Mouse (Mus musculus): ENCODE data around the gene Pou2f1. TPM values are rescaled to one million over a fixed set of nuclear protein-coding genes. Genes with fewer than 3 reads are reported as not detected.
"Not testable (repeated sequence)": the region's sequence is repeated elsewhere in the genome, so short reads cannot be mapped to it uniquely, and the experiment has no call there.

The Pou2f1 gene
- total and polyA plus RNA-seq, 2 experiments from 2014 or later = 13.9 to 29.6 TPM

GRCm38 (mm10) chr1:166003181-166004022 lies 924 bp upstream of the Pou2f1 start:
- Histone ChIP-seq H3K4me1 (ENCODE audit: insufficient read depth, low read length) (0 out of 2 replicates have a peak, but pooled peaks cover 10% of the 10 kb centered on the region), H3K4me3 (ENCODE audit: low read length) (peak overlapping the region; percentile 64), H3K27me3 (ENCODE audit: insufficient read depth, low read length) (no peaks in the 10 kb centered on the region), H3K27ac (peak overlapping the region; percentile 59), H3K36me3 (ENCODE audit: insufficient read depth, low read length) (no peaks in the 10 kb centered on the region), H3K4me2 (ENCODE audit: low read depth, low read length) (peak overlapping the region; percentile 62), H3K9ac (replicated peaks; ENCODE audit: low read length) (no peak overlapping the region; the same call in 1 of the 2 replicates), H3K9me3 (ENCODE audit: low read length) (no peaks in the 10 kb centered on the region)
- TF ChIP-seq CTCF (IDR thresholded peaks at IDR 0.05; ENCODE audit: low read depth) = no peak
- ATAC-seq = peak; percentile 86
- peak; percentile 96 for DNase-seq (ENCODE audit: low spot score)
- under 1% methylated on average over 61 of the region's 61 CpGs for WGBS

- Histone ChIP-seq H3K4me2 (ENCODE audit: low read depth, low read length) (peak overlapping the region; percentile 89), H3K27ac (peak overlapping the region; percentile 91), H3K9ac (replicated peaks; ENCODE audit: low read length) (peak overlapping the region; percentile 99), H3K4me1 (ENCODE audit: insufficient read depth, low read length) (0 out of 2 replicates have a peak, but pooled peaks cover 10% of the 10 kb centered on the region), H3K36me3 (ENCODE audit: insufficient read depth, low read length) (no peaks in the 10 kb centered on the region), H3K27me3 (ENCODE audit: insufficient read depth, low read length) (no peaks in the 10 kb centered on the region), H3K4me3 (ENCODE audit: low read length) (peak overlapping the region; percentile 64), H3K9me3 (ENCODE audit: low read length) (no peaks in the 10 kb centered on the region)
- no peak for TF ChIP-seq CTCF (IDR thresholded peaks at IDR 0.05; ENCODE audit: low read depth)
- ATAC-seq = peak; percentile 52
- WGBS = 4% methylated on average over 26 of the region's 70 CpGs
- peak; percentile 38 for DNase-seq (ENCODE audit: low spot score)
These were observed 481 bp downstream of the Pou2f1 start for GRCm38 (mm10) chr1:166001904-166002489.

GRCm38 (mm10) chr1:166001121-166001903 lies 1.2 kb downstream of the Pou2f1 start:
- H3K27ac ChIP-seq = peak overlapping the region; percentile 91
- no peak for TF ChIP-seq CTCF (IDR thresholded peaks at IDR 0.05; ENCODE audit: low read depth)
- under 1% methylated on average over 46 of the region's 48 CpGs for WGBS
- H3K4me3 ChIP-seq (ENCODE audit: low read length) = peak overlapping the region; percentile 64
- H3K4me2 ChIP-seq (ENCODE audit: low read depth, low read length) = peak overlapping the region; percentile 89
- ATAC-seq (peak; percentile 13; the same call in 1 of the 2 replicates), DNase-seq (ENCODE audit: low spot score) (peak; percentile 60)
- H3K4me1 ChIP-seq (ENCODE audit: insufficient read depth, low read length) = 0 out of 2 replicates have a peak, but pooled peaks cover 10% of the 10 kb centered on the region
- H3K36me3 ChIP-seq (ENCODE audit: insufficient read depth, low read length) = no peaks in the 10 kb centered on the region
- peak overlapping the region; percentile 99 for H3K9ac ChIP-seq (replicated peaks; ENCODE audit: low read length)
- no peaks in the 10 kb centered on the region for H3K27me3 ChIP-seq (ENCODE audit: insufficient read depth, low read length)
- no peaks in the 10 kb centered on the region for H3K9me3 ChIP-seq (ENCODE audit: low read length)

GRCm38 (mm10) chr1:166000601-166001120 lies 1.8 kb downstream of the Pou2f1 start:
- 0 out of 2 replicates have a peak, but pooled peaks cover 10% of the 10 kb centered on the region for H3K4me1 ChIP-seq (ENCODE audit: insufficient read depth, low read length)
- TF ChIP-seq CTCF (IDR thresholded peaks at IDR 0.05; ENCODE audit: low read depth) = no peak
- peak overlapping the region; percentile 64 for H3K4me3 ChIP-seq (ENCODE audit: low read length)
- H3K9me3 ChIP-seq (ENCODE audit: low read length) = no peaks in the 10 kb centered on the region
- DNase-seq (ENCODE audit: low spot score) (peak; percentile 12), ATAC-seq (no peak)
- peak overlapping the region; percentile 99 for H3K9ac ChIP-seq (replicated peaks; ENCODE audit: low read length)
- H3K27me3 ChIP-seq (ENCODE audit: insufficient read depth, low read length) = no peaks in the 10 kb centered on the region
- 7% methylated on average over 7 of the region's 7 CpGs for WGBS
- H3K4me2 ChIP-seq (ENCODE audit: low read depth, low read length) = peak overlapping the region; percentile 89
- H3K36me3 ChIP-seq (ENCODE audit: insufficient read depth, low read length) = no peaks in the 10 kb centered on the region
- H3K27ac ChIP-seq = peak overlapping the region; percentile 91

GRCm38 (mm10) chr1:165999709-166000108 lies 2.8 kb downstream of the Pou2f1 start:
- no peak overlapping the region for H3K9ac ChIP-seq (replicated peaks; ENCODE audit: low read length)
- ATAC-seq (no peak), DNase-seq (ENCODE audit: low spot score) (no peak)
- H3K4me1 ChIP-seq (ENCODE audit: insufficient read depth, low read length) = 0 out of 2 replicates have a peak, but pooled peaks cover 10% of the 10 kb centered on the region
- 81% methylated on average over 1 of the region's 1 CpGs for WGBS
- TF ChIP-seq CTCF (IDR thresholded peaks at IDR 0.05; ENCODE audit: low read depth) = no peak
- H3K27me3 ChIP-seq (ENCODE audit: insufficient read depth, low read length) = no peaks in the 10 kb centered on the region
- H3K27ac ChIP-seq = no peak overlapping the region
- no peak overlapping the region for H3K4me3 ChIP-seq (ENCODE audit: low read length)
- H3K36me3 ChIP-seq (ENCODE audit: insufficient read depth, low read length) = no peaks in the 10 kb centered on the region
- H3K9me3 ChIP-seq (ENCODE audit: low read length) = no peaks in the 10 kb centered on the region
- H3K4me2 ChIP-seq (ENCODE audit: low read depth, low read length) = no peak overlapping the region

- ATAC-seq (no peak), DNase-seq (ENCODE audit: low spot score) (no peak)
- H3K4me1 ChIP-seq (ENCODE audit: insufficient read depth, low read length) = 0 out of 2 replicates have a peak, but pooled peaks cover 6% of the 10 kb centered on the region
- 93% methylated on average over 7 of the region's 7 CpGs for WGBS
- H3K27me3 ChIP-seq (ENCODE audit: insufficient read depth, low read length) = no peaks in the 10 kb centered on the region
- H3K9ac ChIP-seq (replicated peaks; ENCODE audit: low read length) = no peak overlapping the region
- no peak overlapping the region for H3K4me3 ChIP-seq (ENCODE audit: low read length)
- no peaks in the 10 kb centered on the region for H3K9me3 ChIP-seq (ENCODE audit: low read length)
- H3K36me3 ChIP-seq (ENCODE audit: insufficient read depth, low read length) = no peaks in the 10 kb centered on the region
- TF ChIP-seq CTCF (IDR thresholded peaks at IDR 0.05; ENCODE audit: low read depth) = no peak
- no peak overlapping the region for H3K4me2 ChIP-seq (ENCODE audit: low read depth, low read length)
- no peak overlapping the region for H3K27ac ChIP-seq
These were observed 6.8 kb downstream of the Pou2f1 start for GRCm38 (mm10) chr1:165995661-165996055.

GRCm38 (mm10) chr1:165995011-165995660 lies 7.3 kb downstream of the Pou2f1 start:
- ATAC-seq; H3K27ac ChIP-seq; H3K27me3 ChIP-seq (ENCODE audit: insufficient read depth, low read length); H3K9me3 ChIP-seq (ENCODE audit: low read length); DNase-seq (ENCODE audit: low spot score); H3K4me2 ChIP-seq (ENCODE audit: low read depth, low read length); H3K4me3 ChIP-seq (ENCODE audit: low read length); H3K9ac ChIP-seq (replicated peaks; ENCODE audit: low read length); H3K4me1 ChIP-seq (ENCODE audit: insufficient read depth, low read length); H3K36me3 ChIP-seq (ENCODE audit: insufficient read depth, low read length): not testable (repeated sequence)
- 90% methylated on average over 6 of the region's 7 CpGs for WGBS
